Mouse (Mus musculus) mesoderm, embryonic 11.5 days (tissue): ENCODE measurements at regions not wholly inside any gene's neighbourhood (a gene's known extent, or its start where the extent isn't known, plus 50 kb on each side); places are given as distances from the start of the nearest gene placed in this dataset.

Experiments used
- DNase-seq: peaks from one replicate; pipeline ENCODE4 v3.0.0-alpha.2; 2012; ENCODE audit warnings: low read depth, low spot score

GRCm38 (mm10) chr6:31106856-31107359 is 148.0 kb upstream of the Klf14 start:
- DNase-seq, result no peak

GRCm38 (mm10) chr6:31107360-31107759 is 148.5 kb upstream of the Klf14 start:
- no peak for DNase-seq

DNA sequence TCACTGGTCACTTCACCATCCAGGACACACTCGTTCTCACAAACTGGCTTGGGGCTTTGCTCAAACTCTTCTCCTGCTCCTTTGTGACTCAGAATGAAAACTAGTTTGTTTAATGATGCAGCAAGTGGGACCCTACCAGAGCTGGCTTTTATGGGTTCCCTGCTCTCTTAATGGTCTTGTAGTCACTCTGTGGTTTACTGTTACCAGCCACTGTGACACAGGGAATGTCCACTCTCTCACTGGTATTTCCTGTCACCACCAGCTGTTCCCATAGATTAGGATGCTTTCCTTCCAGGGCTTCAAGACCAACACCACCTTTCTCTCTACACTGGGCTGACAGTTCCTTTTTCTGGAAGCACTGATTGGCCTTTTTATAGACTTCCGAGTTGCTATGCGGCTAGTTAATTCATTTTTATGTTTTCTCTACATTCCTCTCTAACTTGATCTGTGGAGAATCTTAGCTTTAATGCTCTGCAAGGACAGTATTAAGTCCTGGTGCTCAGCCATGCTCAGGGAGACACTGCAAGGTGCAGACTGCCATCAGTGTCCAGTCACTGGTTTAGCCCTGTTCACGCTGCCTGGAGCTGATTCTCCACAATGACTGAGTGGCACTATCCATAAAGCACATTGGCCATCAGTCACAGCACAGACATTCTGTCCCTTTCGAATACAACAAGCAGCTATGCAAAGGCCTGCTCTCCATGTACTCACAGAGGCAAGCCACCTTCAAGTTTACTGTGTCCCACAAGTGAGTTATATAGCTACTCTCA is 149.2 kb upstream of the Klf14 start:
- no peak for DNase-seq

GRCm38 (mm10) chr6:31109604-31110003 is 150.7 kb upstream of the Klf14 start:
- no peak for DNase-seq

DNA sequence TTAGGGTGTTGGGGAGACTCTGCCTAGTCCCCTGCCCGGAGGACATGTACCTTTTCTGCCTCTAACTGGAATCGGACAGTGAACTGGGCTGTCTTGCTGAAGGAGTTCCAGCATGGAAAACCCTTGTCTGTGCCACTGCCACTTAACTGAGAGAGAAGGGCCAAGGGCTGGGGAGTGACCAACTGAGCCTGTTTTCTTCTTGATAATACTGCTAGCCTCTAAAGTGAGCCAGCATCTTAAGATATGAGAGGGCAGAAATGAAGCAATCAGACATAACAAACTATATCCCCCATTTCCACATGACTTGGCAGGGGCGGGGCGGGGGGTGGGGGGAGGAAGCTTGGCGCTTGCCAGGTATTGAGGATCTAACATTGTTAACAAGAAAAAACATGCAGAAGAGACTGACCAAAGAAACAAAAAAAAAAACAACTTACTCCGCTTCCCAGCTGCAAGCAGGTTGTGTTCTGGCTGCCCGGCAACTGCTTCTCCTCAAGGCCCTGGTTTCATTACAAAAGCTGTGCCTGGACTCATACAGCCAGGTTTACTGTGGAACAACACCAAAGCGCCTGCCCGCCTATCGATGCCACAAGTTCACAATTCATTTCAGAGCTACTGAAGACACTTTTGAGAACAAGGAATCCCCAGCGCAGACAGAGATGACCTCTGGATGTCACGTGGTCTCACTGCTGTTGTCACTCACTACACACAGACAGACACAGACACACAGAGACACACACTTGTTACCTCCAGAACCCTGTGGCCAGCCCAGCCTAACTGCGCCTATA is 153.6 kb upstream of the Klf14 start:
- no peak for DNase-seq

DNA sequence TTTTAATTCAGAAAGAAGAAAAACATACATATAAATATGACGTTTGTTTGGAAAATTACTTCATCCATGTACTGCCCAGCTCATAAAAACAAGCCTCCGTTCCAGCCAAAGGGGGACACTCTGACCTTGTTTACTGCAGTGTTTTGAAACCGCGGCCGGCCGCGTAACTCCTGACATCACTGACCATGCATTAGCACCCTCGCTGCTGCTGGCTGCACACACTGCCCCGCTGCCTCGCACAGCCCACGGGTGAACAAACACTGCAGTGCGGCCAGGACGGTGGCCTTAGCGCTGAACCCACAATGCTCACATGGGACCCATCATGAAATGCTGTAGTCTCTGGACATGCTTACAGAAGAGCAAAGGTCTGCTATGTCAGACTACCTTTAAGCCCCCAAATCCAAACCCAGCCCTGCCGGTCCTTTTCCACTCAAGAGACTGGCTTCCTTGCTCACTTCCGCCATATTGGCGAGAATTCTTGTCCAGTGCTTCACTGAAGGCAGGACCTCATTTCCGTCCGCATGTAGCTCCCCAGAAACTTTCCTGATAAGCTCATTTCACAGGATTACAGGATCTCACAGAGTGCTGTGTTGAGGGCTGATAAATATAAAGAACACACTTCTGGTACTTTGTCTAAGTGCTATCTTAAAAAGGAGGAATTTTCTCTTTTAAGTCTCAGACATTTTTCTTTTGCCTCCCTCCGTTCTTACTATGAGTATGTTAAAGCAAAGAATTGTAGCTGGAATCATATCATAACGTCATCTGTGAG is 154.9 kb upstream of the Klf14 start:
- no peak for DNase-seq

DNA sequence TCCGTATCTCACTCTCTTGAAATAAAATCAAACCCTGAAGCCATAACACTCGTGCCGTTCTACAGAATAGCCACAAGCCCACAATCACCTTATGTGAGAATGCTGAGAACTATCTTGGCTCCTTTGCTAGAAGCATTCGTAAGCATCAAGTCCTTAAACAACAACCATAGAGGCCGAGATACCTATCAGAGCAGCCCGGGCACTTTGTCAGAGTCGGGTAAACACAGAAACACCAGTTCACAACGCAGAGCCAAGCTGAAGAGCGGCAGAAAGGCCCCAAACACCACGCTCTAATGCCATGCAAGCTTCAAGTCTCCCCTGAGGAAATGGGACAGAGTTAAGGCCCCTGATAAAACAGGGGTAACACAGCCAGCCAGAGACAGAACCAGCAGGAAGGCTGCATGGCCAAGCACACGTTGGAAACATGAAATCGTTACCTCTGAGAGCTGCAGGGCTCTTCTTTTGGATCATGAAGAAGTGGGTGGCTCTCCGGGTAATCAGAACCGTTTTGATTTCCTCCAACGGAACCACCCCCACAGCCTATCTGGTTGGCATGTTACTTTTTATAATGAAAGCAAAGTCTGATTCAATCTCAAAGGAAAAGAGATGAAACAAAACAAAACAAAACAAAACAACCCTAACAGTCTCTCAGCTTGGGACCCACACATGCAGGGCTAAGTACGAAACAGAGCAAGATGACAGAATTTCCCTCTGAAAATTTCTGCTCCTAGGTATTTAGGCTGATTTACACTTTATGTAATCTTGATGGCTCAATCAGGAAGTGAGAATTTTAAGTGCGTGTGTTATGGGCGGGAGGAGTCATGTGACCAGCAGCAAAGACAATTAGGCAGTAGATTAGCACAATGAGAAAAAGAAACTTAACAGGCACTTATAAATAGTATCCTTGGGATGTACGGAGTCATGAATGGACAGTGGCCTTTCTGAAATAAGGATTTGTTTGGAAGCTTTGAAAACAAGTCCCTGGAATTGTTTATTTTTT is 155.8 kb upstream of the Klf14 start:
- no peak for DNase-seq

DNA sequence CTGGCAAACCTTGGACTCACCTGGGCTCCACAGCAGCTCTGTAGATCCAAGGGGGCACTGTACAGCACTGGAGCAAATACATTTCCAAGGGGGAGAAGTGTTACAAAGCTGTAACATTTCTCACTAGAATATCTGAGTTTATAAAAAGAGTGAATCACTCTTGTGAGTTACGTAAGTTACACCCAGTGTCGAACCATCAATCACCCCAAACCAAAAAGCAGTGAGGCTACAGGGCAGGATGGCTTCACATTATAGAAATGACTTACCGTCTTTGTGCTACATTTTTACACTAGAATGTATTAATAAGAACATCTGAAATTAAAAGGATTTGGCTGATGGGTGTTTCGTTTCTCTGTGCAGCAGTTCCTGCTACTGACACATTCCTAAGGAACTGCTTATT is 156.7 kb upstream of the Klf14 start:
- DNase-seq, result no peak

DNA sequence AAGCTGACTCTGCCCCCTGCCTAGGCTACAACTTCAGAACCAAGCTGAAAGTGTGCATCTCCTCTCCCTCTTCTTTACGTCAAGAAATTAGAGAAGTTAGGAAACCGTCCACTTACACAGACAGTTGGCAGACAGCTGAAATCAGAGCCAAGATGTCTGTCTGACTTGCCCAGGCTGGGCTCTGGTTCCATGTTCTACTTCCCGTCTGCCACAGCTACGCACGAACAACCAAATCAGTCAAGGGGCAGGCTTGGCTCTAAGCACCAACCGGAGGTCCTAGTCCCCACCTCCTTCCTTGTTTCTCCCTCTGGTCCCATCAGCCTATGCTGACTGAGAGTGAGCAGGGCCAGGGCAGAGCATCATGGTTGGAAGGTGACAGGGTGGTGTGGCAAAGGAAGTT is 157.5 kb upstream of the Klf14 start:
- DNase-seq, result no peak

- DNase-seq, result no peak
Observed at GRCm38 (mm10) chr6:31117666-31118065, 158.8 kb upstream of the Klf14 start.

DNA sequence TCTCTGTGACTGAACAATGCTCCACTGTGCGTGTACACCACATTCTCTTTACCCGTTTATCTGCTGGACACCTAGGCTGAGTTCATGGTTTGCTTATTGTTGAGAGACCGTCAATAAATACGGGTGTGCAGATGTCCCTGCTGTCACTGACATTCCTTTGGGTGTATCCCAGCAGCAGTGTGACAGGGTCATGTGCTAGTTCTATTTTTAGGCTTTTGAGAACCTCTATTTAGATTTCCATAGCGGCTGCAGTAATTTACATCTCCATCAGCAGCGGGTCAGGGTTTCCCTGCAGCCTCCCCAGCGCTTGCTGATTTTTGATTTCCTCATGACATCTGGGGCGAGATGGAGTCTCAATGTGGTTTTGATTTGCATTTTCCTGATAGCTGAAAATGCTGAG is 162.1 kb upstream of the Klf14 start:
- DNase-seq, result peak; percentile 60

DNA sequence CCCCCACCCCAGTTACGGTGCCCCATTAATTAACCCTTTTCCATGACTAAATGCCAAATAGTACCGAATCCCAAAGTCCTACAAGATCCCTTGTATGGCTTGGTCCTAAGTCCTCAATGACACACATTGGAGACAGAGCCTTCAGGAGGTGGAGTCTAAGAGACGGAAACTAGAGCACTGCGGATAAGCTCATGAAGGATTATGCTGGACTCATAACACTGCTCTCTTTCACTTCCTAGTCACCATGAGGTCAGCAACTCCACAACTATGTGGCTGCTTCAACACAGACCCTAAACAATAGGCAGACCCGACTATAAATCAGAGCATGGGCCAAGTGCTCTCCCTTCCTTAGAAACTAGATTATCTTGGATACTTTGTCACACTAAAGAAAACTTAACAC is 164.0 kb upstream of the Klf14 start:
- no peak for DNase-seq

- no peak for DNase-seq
Observed at GRCm38 (mm10) chr6:31123342-31123990, 164.6 kb upstream of the Klf14 start.

GRCm38 (mm10) chr6:31124076-31124475 is 165.2 kb upstream of the Klf14 start:
- no peak for DNase-seq

DNA sequence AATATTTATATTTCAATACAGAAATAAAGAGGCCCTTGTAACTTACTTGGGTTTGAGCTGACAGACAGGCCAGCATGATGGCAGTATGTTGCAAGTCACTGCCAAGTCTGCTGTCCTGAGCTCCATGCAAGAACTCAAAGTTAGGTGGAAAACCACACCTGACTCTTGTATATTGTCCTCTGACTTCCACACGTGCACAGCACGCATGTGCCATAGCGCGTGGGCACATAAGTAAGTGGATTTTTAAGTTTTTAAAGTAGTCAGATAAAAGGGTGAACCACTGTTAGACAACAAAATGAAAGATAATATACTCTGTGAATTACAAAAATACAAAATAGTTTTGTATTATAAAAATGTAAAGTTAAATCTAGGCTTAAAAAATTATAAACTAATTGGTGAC is 166.0 kb upstream of the Klf14 start:
- DNase-seq, result no peak

DNA sequence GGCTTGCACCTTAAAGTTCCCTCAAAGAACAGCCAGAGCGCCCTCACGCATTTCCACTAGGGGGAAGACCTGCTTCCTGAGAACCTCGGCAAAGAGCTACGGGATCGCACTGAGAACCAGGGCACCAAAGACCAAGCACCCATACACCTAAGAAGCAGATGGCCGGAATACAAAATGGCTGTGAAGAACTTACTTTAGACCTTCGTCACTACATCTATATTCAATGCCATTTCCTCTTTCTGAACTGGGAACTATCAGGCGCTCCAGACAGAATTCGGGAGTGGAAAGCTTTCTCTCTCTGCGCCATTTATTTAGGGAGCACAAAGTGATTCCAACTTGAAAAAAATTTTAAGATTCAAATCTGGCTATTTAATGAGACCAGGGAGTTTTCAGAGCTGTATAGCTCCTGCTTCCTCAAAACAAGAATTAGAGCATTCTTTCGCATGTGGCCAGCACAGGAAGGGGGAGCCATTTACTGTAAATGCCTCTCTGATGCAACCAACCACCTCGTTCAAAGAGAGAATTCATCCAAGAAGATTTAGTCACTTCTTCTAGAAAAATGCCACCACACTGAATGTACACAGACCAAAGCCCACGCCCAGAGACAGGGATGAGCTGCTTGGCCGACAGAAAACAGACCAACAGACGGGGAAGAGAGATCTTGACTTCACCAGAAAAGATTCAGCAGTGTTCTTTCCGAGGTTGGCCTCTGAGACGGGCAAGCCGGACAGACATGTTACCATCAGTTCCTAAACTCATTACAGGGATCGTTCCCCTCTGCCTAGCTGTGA is 166.6 kb upstream of the Klf14 start:
- DNase-seq, result peak; percentile 9

GRCm38 (mm10) chr6:31126131-31126871 is 167.4 kb upstream of the Klf14 start:
- DNase-seq, result no peak

DNA sequence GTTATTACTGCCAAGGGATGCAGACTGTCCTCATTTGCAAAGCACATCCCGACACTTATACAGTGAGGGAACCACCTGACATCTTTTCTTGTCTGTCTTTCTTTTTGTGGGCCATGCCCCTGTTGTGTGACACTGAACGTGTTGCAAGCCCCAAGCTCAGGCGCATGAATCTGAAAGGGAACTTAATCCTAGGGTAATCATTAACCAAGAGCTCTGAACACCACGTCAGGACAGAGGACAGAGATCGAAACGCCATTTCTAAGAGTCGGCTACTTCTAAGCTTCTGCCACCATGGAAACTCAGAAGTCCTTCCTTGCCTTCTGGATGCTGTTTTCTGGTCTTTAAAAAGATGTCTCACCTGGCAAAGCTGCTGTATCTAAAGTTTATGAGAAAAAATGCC is 170.3 kb upstream of the Klf14 start:
- no peak for DNase-seq

- DNase-seq, result no peak
Observed at GRCm38 (mm10) chr6:31129987-31130386, 171.1 kb upstream of the Klf14 start.
